Mouse (Mus musculus): Measurements from ENCODE around the gene Bscl2. TPM values are rescaled to one million over a fixed set of nuclear protein-coding genes. Genes with fewer than 3 reads are reported as not detected.
"Not testable (repeated sequence)": the region's sequence is repeated elsewhere in the genome, so short reads cannot be mapped to it uniquely, and the experiment has no call there.

The Bscl2 gene
- polyA plus RNA-seq, 1 experiment from 2014 or later, result 84.0 TPM

GRCm38 (mm10) chr19:8886916-8887584 lies 49.8 kb downstream of the Bscl2 start:
- Histone ChIP-seq H3K4me3 (no peak overlapping the region), H3K27me3 (no peaks in the 10 kb centered on the region), H3K9ac (no peak overlapping the region), H3K9me3 (no peaks in the 10 kb centered on the region), H3K27ac (no peak overlapping the region), H3K4me2 (0 out of 2 replicates have a peak overlapping the region, but pooled peaks have one; percentile 76), H3K4me1 (replicated peaks) (peaks cover 16% of the 10 kb centered on the region), H3K36me3 (peaks cover 7% of the 10 kb centered on the region; the same call in 1 of the 2 replicates)
- ATAC-seq (ENCODE audit: low FRiP score), result no peak
- 50% methylated on average over 1 of the region's 1 CpGs for WGBS

GRCm38 (mm10) chr19:8887585-8888463 lies 50.6 kb downstream of the Bscl2 start:
- peak overlapping the region; percentile 81 for H3K9ac ChIP-seq
- peak overlapping the region; percentile 62 for H3K4me3 ChIP-seq
- no peaks in the 10 kb centered on the region for H3K27me3 ChIP-seq
- no peak for ATAC-seq (ENCODE audit: low FRiP score)
- peaks cover 19% of the 10 kb centered on the region for H3K4me1 ChIP-seq (replicated peaks)
- peak overlapping the region; percentile 76 for H3K4me2 ChIP-seq
- H3K27ac ChIP-seq, result peak overlapping the region; percentile 86
- peaks cover 7% of the 10 kb centered on the region; the same call in 1 of the 2 replicates for H3K36me3 ChIP-seq
- WGBS, result 17% methylated on average over 19 of the region's 19 CpGs
- no peaks in the 10 kb centered on the region for H3K9me3 ChIP-seq

GRCm38 (mm10) chr19:8888511-8889385 lies 51.5 kb downstream of the Bscl2 start, which contains the start of the genes 1810009A15Rik and Gm49416:
TSS of gene 1810009A15Rik (plus strand) at chr19:8888853.
TSS of gene Gm49416 (plus strand) at chr19:8888926.
- Histone ChIP-seq H3K4me1 (replicated peaks) (peaks cover 25% of the 10 kb centered on the region), H3K9me3 (no peaks in the 10 kb centered on the region), H3K4me3 (peak within 1 kb of the TSS; percentile 62), H3K27ac (peak within 1 kb of the TSS; percentile 86), H3K27me3 (no peaks in the 10 kb centered on the region), H3K4me2 (peak within 1 kb of the TSS; percentile 76), H3K9ac (peak within 1 kb of the TSS; percentile 81), H3K36me3 (peaks cover 7% of the 10 kb centered on the region; the same call in 1 of the 2 replicates)
- WGBS, result under 1% methylated on average over 58 of the region's 58 CpGs
- ATAC-seq (ENCODE audit: low FRiP score), result peak; percentile 95

- H3K9me3 ChIP-seq, result no peaks in the 10 kb centered on the region
- peak within 1 kb of the TSS; percentile 89 for H3K27ac ChIP-seq
- H3K4me1 ChIP-seq (replicated peaks), result peaks cover 48% of the 10 kb centered on the region
- H3K4me3 ChIP-seq, result peak within 1 kb of the TSS; percentile 79
- no peaks in the 10 kb centered on the region for H3K27me3 ChIP-seq
- H3K9ac ChIP-seq, result peak within 1 kb of the TSS; percentile 91
- H3K4me2 ChIP-seq, result peak within 1 kb of the TSS; percentile 96
- H3K36me3 ChIP-seq, result peaks cover 31% of the 10 kb centered on the region
- ATAC-seq (ENCODE audit: low FRiP score), result peak; percentile 34
- WGBS, result 2% methylated on average over 54 of the region's 54 CpGs
Observed at GRCm38 (mm10) chr19:8892829-8893766, 55.8 kb downstream of the Bscl2 start, which contains the start of gene Ints5. TSS of gene Ints5 (plus strand) at chr19:8893005.

- H3K4me1 ChIP-seq (replicated peaks), result peaks cover 53% of the 10 kb centered on the region
- 0 out of 2 replicates have a peak overlapping the region, but pooled peaks have one; percentile 77 for H3K9ac ChIP-seq
- H3K27me3 ChIP-seq, result no peaks in the 10 kb centered on the region
- H3K4me2 ChIP-seq, result no peak overlapping the region
- H3K4me3 ChIP-seq, result no peak overlapping the region
- no peak overlapping the region for H3K27ac ChIP-seq
- peaks cover 31% of the 10 kb centered on the region for H3K36me3 ChIP-seq
- H3K9me3 ChIP-seq, result no peaks in the 10 kb centered on the region
- ATAC-seq (ENCODE audit: low FRiP score), result no peak
- WGBS, result 95% methylated on average over 9 of the region's 9 CpGs
Observed at GRCm38 (mm10) chr19:8895397-8895960, 58.2 kb downstream of the Bscl2 start.

GRCm38 (mm10) chr19:8896231-8896630 lies 59.0 kb downstream of the Bscl2 start:
- not testable (repeated sequence) for ATAC-seq (ENCODE audit: low FRiP score); H3K27me3 ChIP-seq; H3K4me3 ChIP-seq; H3K9me3 ChIP-seq; H3K4me2 ChIP-seq; H3K27ac ChIP-seq
- peak overlapping the region; percentile 77; the same call in 1 of the 2 replicates for H3K9ac ChIP-seq
- 93% methylated on average over 5 of the region's 5 CpGs for WGBS
- H3K36me3 ChIP-seq, result peaks cover 24% of the 10 kb centered on the region
- peaks cover 54% of the 10 kb centered on the region for H3K4me1 ChIP-seq (replicated peaks)

DNA sequence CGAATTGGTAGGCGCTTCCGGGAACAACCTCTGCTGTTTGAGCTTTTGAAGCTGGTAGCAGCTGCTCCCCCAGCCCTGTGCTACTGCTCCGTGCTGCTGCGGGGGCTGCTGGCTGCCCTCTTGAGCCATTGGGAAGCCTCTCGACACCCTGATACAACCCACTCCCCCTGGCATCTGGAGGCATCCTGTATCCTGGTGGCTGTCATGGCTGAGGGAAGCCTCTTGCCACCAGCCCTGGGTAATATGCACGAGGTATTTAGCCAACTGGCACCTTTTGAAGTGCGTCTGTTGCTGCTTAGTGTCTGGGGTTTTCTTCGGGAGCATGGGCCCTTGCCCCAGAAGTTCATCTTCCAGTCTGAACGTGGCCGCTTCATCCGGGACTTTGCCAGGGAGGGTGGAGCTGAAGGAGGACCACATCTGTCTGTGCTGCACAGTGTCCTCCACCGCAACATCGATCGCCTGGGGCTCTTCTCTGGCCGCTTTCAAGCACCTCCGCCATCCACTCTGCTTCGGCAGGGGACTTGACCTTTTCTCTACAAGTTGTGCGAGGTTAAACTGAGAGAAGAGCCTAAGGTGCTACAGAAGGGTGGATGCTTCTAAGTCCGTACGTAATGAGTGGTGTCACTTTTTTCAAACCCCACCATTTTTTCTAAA lies 60.1 kb downstream of the Bscl2 start:
- Histone ChIP-seq H3K36me3 (peaks cover 29% of the 10 kb centered on the region), H3K4me2 (peak overlapping the region; percentile 90), H3K9ac (peak overlapping the region; percentile 77), H3K4me1 (replicated peaks) (peaks cover 56% of the 10 kb centered on the region), H3K4me3 (peak overlapping the region; percentile 94), H3K27ac (peak overlapping the region; percentile 85)
- peak; percentile 72 for ATAC-seq (ENCODE audit: low FRiP score)
- not testable (repeated sequence) for H3K9me3 ChIP-seq, H3K27me3 ChIP-seq
- WGBS, result 22% methylated on average over 21 of the region's 21 CpGs

- WGBS, result under 1% methylated on average over 53 of the region's 53 CpGs
- Histone ChIP-seq H3K27ac (peak within 1 kb of the TSS; percentile 90), H3K4me1 (replicated peaks) (peaks cover 54% of the 10 kb centered on the region), H3K36me3 (peaks cover 34% of the 10 kb centered on the region), H3K9ac (peak within 1 kb of the TSS; percentile 93), H3K27me3 (no peaks in the 10 kb centered on the region), H3K9me3 (no peaks in the 10 kb centered on the region), H3K4me2 (peak within 1 kb of the TSS; percentile 90), H3K4me3 (peak within 1 kb of the TSS; percentile 94)
- peak; percentile 98 for ATAC-seq (ENCODE audit: low FRiP score)
Observed at GRCm38 (mm10) chr19:8897865-8898495, 60.7 kb downstream of the Bscl2 start, which contains the start of gene Ganab. TSS of gene Ganab (plus strand) at chr19:8898071.

All from hindbrain, embryonic 13.5 days (tissue).